Mouse (Mus musculus) lung, postnatal 10 days (tissue): Measurements from ENCODE around the gene C1qa.
A peak's percentile ranks its signal among the peaks of the same experiment; 100 is the strongest.

Source experiments
- DNase-seq: peaks from one replicate; pipeline ENCODE4 v3.0.0; 2021

The C1qa gene

GRCm38 (mm10) chr4:136898637-136899036, at the start of gene C1qa:
Gene C1qa (minus strand): TSS chr4:136898803.
- DNase-seq = no peak

GRCm38 (mm10) chr4:136945397-136945796, 46.8 kb upstream of the C1qa start:
- DNase-seq = no peak

- DNase-seq = no peak
Measured at GRCm38 (mm10) chr4:136944558-136945350, 46.2 kb upstream of the C1qa start.

GRCm38 (mm10) chr4:136943175-136943574, 44.6 kb upstream of the C1qa start:
- DNase-seq = no peak

GRCm38 (mm10) chr4:136942761-136943160, 44.2 kb upstream of the C1qa start:
- DNase-seq = peak; percentile 66

GRCm38 (mm10) chr4:136937935-136938334, 39.3 kb upstream of the C1qa start:
- DNase-seq = no peak

GRCm38 (mm10) chr4:136937344-136937743, 38.7 kb upstream of the C1qa start:
- no peak for DNase-seq

GRCm38 (mm10) chr4:136934746-136935613, 36.4 kb upstream of the C1qa start:
- peak; percentile 55 for DNase-seq

- no peak for DNase-seq
Measured at GRCm38 (mm10) chr4:136930474-136930873, 31.9 kb upstream of the C1qa start.

GRCm38 (mm10) chr4:136928928-136929327, 30.3 kb upstream of the C1qa start:
- DNase-seq = peak; percentile 43

GRCm38 (mm10) chr4:136925804-136926203, 27.2 kb upstream of the C1qa start:
- DNase-seq = no peak

- DNase-seq = peak; percentile 76
Measured at GRCm38 (mm10) chr4:136924529-136924928, 25.9 kb upstream of the C1qa start.

- DNase-seq = no peak
Measured at GRCm38 (mm10) chr4:136919526-136919925, 20.9 kb upstream of the C1qa start.

GRCm38 (mm10) chr4:136918834-136919233, 20.2 kb upstream of the C1qa start:
- DNase-seq = no peak

- DNase-seq = no peak
Measured at GRCm38 (mm10) chr4:136917165-136917524, 18.5 kb upstream of the C1qa start.

- no peak for DNase-seq
Measured at GRCm38 (mm10) chr4:136916359-136917164, 18.0 kb upstream of the C1qa start.

- no peak for DNase-seq
Measured at GRCm38 (mm10) chr4:136912841-136913240, 14.2 kb upstream of the C1qa start.

GRCm38 (mm10) chr4:136911804-136912203, 13.2 kb upstream of the C1qa start:
- DNase-seq = no peak

- DNase-seq = no peak
Measured at GRCm38 (mm10) chr4:136911211-136911646, 12.6 kb upstream of the C1qa start.

- no peak for DNase-seq
Measured at GRCm38 (mm10) chr4:136907809-136908208, 9.2 kb upstream of the C1qa start.

- peak; percentile 63 for DNase-seq
Measured at GRCm38 (mm10) chr4:136907033-136907432, 8.4 kb upstream of the C1qa start.

GRCm38 (mm10) chr4:136904767-136905539, 6.3 kb upstream of the C1qa start:
- no peak for DNase-seq
